Mouse (Mus musculus): ENCODE measurements at regions not wholly inside any gene's neighbourhood (a gene's known extent, or its start where the extent isn't known, plus 50 kb on each side); places are given as distances from the start of the nearest gene placed in this dataset.
A peak's percentile ranks its signal among the peaks of the same experiment; 100 is the strongest.

DNA sequence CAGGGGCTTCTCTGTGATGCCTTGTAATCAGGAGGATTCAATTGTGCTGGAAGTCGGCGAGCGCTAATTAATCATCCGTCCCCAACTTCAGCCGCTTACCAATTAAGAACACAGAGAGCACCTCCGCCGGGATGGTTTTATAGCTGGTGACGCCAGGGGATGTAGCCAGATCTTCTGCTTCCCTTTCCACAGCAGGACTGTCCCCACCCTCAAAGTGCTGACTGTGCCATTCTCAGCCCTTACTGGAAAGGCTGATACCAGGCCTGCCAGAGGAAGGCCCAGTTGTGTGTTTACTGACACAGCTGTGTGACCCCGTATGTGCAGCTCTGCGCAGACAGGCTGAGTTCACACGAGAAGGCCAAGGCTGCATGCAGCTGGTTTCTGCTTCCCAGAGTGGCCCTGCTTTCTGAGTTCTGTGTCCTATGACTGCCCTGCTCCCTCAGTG is 59.9 kb upstream of the Bend4 start:
- DNase-seq (ENCODE audit: low read depth): no peak

DNA sequence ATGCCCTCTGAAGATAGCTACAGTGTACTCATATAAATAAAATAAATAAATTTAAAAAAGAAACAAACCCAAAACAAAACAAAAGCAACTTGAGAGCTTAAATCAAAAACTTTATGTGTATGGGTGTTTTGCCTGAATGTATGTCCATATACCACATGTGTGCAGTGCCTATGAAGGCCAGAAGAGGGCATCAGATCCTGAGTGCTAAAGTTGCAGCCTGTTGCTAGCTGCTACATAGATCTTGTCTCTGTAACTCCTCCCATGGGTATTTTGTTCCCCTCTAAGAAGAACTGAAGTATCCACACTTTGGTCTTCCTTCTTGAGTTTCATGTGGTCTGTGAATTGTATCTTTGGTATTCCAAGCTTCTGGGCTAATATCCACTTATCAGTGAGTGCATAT is 62.6 kb upstream of the Bend4 start:
- peak; percentile 52 for DNase-seq (ENCODE audit: low read depth)

DNA sequence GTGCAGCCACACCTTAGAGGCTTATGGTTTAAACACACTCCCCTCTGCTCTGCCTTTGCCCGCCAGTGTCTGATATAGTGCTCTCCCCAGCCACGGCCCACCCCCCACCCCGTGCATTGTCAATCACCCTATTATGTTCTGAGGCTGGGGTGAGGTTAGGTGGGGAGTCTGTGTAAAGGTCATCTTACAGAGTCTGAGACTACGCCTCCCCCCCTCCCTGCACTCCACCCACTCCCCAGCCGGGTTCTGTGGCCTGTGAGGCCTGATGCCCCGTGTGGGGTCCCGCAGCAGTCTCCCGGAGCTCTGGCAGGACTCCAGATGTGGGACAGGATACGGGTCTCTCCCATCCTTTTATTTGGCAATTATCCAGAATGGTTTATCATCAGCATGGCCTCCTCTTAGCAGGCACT is 64.8 kb upstream of the Bend4 start:
- no peak for DNase-seq (ENCODE audit: low read depth)

GRCm38 (mm10) chr5:67496710-67497109 is 68.6 kb upstream of the Bend4 start:
- DNase-seq (ENCODE audit: low read depth): no peak

DNA sequence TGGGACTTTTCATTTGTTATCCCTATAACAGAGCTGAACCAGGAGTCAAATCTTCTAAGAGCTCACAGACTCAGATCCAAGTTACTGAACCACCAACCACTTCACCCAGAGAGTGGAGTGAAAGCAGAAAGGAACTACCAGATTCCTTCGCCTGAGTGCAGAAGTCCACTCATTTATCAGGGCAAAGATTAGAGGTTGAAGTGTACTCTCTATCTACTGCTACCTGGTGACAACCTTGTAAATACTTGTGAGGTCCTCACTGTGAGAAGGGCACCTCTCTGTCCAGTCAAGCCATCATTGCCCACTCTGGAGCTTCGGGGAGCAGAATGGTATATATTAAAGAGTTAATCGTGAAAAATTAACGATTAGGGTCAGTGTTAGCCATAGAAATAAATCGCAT is 87.4 kb upstream of the Shisa3 start:
- no peak for DNase-seq (ENCODE audit: low read depth)

GRCm38 (mm10) chr5:67521423-67521912 is 86.2 kb upstream of the Shisa3 start:
- DNase-seq (ENCODE audit: low read depth): no peak

DNA sequence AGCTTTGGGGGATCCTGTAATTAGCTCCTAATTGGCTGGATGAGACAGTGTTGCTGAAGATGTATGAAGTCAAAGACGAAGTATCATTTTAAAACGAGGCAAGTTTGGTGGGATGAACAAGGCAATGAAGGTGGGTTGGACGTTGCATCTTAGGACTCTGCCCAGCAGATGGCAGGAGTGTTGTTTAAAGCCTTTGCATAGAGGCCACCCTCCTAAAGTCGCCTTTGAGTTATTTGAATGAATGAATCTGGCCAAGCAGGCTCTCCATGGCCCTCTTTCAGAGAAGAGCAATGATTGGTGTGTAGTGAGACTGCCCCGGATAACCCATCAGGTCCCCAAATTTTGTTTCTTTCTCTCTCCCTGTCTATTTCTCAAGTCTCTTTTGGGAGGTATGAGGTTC is 77.5 kb upstream of the Shisa3 start:
- peak; percentile 55 for DNase-seq (ENCODE audit: low read depth)

- peak; percentile 76 for DNase-seq (ENCODE audit: low read depth)
These were observed 76.7 kb upstream of the Shisa3 start for GRCm38 (mm10) chr5:67530957-67531356.

DNA sequence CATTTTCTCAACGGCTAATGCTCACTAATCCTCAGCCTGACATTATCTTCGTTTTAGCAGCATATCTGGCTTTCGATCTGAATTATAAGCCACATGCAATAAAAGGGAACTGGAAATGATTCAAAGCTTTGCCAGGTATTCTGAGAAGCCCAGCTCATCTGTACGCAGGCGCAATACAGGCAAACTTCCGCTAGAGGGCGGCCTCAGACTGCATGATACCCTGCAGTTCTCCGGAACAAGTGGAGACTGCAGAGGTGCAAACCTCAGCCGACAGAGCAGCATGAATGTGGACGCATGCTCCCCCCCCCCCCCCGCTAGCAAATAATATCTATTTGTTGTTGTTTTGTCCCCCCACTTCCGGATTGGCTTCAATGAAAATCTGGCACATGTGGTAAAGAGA is 75.3 kb upstream of the Shisa3 start:
- peak; percentile 89 for DNase-seq (ENCODE audit: low read depth)

DNA sequence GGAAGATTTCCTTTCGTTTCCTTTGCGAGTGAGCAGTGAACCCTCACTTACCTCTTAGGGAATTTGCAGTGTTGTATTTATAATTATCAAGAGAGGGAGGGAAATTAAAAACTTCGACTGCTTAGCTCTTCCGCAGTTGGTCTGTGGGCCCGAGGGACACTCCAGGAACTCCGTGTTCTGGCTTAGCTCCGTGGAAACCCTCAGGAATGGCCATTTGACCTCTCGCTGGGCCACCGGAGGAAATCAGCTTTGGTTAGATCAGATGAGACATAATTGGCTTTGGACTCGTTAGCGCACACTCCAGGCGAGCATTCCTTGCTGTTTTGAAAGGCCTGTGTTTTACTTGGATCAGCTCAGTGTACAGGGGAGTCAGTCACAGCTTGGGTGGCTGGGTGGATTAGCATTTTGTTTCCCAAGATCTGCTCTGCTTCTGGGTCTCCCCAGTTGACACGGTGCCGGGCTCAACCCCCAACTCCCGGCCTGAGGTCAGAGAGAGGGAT is 74.9 kb upstream of the Shisa3 start:
- DNase-seq (ENCODE audit: low read depth): peak; percentile 42

DNA sequence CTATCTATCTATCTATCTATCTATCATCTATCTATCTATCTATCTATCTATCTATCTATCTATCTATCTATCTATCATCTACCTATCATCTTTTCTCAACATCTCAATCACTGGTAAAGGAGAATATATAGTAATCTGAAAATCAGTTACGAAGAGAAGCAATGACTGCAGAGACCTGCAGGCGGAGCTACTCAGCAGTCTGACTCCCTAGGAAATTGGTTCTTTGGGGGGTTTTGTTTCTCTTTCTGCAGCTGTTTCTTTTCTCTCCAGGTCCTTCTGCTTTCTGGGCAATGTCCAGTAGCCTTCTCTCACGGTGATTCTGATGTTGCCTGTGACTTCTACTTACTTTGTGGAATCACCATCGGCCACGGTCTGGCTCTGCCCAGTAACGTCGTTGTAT is 73.6 kb upstream of the Shisa3 start:
- peak; percentile 39 for DNase-seq (ENCODE audit: low read depth)

DNA sequence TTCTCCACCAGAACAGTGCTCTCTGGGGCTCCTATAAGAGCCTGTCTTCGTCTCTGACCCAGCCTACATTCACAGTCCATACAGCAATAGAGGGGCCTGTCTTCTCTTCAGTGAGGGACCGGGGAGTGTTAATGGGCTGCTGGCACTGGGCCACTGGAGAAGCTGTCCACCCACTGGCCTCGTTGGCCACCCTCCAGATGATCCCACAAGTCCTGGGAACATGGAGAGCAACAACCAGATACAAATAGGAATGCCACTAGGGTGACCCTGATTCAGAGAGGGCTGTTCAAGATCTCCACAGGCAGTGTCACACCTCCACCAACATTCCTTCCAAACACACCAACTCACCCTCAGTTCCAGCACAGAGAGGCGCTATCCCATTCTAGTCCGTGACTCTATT is 69.7 kb upstream of the Shisa3 start:
- DNase-seq (ENCODE audit: low read depth): no peak

DNA sequence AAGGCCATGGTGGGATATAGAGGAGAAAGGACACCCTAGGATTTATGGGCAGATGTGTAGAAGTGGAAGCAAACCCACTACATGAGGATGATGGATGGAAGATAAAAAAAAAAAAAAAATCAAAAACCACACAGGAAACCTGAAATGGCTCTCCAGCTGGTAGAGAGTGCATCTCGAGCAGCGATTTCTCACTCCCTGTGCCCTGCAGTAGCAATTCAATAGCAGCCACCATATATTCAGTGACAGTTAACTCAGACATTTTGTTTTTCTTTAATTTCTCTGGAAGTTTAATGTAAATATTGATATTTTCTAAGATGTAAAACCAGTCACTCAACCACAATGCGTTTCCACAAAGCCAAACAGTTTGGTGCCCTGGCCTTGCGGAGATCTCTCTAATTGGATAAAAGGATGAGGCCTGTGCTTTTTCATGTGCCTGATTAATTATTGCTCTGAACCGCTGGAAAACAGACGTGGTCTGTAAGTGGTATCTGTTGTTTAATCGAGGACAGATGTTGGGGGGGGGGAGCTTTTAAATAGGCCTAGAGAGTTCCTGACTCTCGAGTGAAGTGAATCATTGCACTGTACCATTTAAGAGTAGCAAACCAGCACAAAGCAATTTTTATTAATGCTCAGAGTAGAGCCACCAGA is 68.0 kb upstream of the Shisa3 start:
- no peak for DNase-seq (ENCODE audit: low read depth)

GRCm38 (mm10) chr5:67541867-67542266 is 65.8 kb upstream of the Shisa3 start:
- DNase-seq (ENCODE audit: low read depth): no peak

DNA sequence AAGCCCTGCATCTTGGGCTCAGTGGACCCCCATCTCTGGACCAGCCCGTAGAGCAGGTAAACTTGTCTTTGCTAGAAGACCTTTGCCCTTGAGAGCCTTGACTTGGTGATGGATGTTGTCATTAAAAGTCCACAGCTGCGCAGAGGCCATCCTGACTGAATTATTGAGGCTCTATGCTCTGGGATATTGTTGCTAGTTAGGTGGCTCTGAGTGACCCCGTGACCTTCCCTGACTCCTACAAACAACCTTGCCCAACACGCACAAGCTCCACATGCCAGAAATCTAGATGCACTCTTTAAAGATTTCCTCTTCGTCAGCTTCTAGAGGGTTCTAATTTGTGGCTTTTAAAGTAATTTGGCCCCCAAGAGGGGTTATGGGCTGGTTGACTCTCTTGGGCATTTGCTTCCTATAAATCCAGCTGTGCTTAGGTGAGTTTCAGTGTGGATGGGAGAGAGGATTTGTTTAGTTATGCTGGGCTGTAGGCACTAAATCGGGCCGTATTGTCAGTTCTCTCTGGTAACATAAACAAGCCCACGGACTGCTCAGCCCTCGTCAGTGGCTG is 63.6 kb upstream of the Shisa3 start:
- DNase-seq (ENCODE audit: low read depth): no peak

DNA sequence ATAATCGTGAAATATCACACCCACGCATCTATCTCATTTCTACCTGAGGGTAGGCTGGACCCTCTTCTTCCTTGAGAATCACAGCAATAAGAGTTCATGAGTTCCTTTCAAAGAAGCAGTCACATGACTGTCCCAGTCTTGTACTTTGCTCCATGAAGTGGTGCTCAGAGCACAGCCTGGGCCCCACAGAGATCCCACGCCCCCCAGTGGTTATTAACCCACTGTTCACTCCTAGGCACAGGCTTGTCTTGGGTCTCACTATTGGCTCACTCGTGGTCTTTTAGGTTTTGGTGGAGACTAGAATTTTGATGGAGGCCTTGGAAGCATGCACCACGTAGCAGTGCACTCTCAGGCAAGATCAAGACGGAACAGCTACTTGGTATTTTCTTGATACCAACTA is 57.4 kb upstream of the Shisa3 start:
- DNase-seq (ENCODE audit: low read depth): peak; percentile 20

GRCm38 (mm10) chr5:67551668-67552390 is 55.9 kb upstream of the Shisa3 start:
- no peak for DNase-seq (ENCODE audit: low read depth)

GRCm38 (mm10) chr5:67552865-67553264 is 54.8 kb upstream of the Shisa3 start:
- no peak for DNase-seq (ENCODE audit: low read depth)
